Mouse (Mus musculus): ENCODE measurements at regions not wholly inside any gene's neighbourhood (a gene's known extent, or its start where the extent isn't known, plus 50 kb on each side); places are given as distances from the start of the nearest gene placed in this dataset.
"Not testable (repeated sequence)": the region's sequence is repeated elsewhere in the genome, so short reads cannot be mapped to it uniquely, and the experiment has no call there.

- no peak overlapping the region for H3K27ac ChIP-seq (ENCODE audit: low read length)
- H3K4me1 ChIP-seq (replicated peaks; ENCODE audit: control insufficient read depth, insufficient read depth, low read length): no peaks in the 10 kb centered on the region
- H3K4me2 ChIP-seq (ENCODE audit: low read depth, low read length): no peak overlapping the region
- H3K27me3 ChIP-seq (ENCODE audit: control insufficient read depth, insufficient read depth, low read depth, low read length): no peaks in the 10 kb centered on the region
- no peaks in the 10 kb centered on the region for H3K36me3 ChIP-seq (ENCODE audit: control insufficient read depth, insufficient read depth, low read length)
- H3K9me3 ChIP-seq (ENCODE audit: control insufficient read depth, low read length): no peaks in the 10 kb centered on the region
- WGBS: 62% methylated on average over 3 of the region's 3 CpGs
- ATAC-seq (ENCODE audit: low read depth): no peak
- no peak overlapping the region for H3K4me3 ChIP-seq (ENCODE audit: low read length)
- H3K9ac ChIP-seq (ENCODE audit: low read length): no peak overlapping the region
Observed at GRCm38 (mm10) chr17:26335551-26335950, 79.1 kb upstream of the Neurl1b start.

- no peak for ATAC-seq (ENCODE audit: low read depth)
- WGBS: 63% methylated on average over 1 of the region's 1 CpGs
- H3K27me3 ChIP-seq (ENCODE audit: control insufficient read depth, insufficient read depth, low read depth, low read length): no peaks in the 10 kb centered on the region
- no peaks in the 10 kb centered on the region for H3K9me3 ChIP-seq (ENCODE audit: control insufficient read depth, low read length)
- H3K36me3 ChIP-seq (ENCODE audit: control insufficient read depth, insufficient read depth, low read length): no peaks in the 10 kb centered on the region
- H3K9ac ChIP-seq (ENCODE audit: low read length): no peak overlapping the region
- no peaks in the 10 kb centered on the region for H3K4me1 ChIP-seq (replicated peaks; ENCODE audit: control insufficient read depth, insufficient read depth, low read length)
- no peak overlapping the region for H3K4me3 ChIP-seq (ENCODE audit: low read length)
- H3K27ac ChIP-seq (ENCODE audit: low read length): no peak overlapping the region
- H3K4me2 ChIP-seq (ENCODE audit: low read depth, low read length): no peak overlapping the region
Observed at GRCm38 (mm10) chr17:26336011-26336410, 78.6 kb upstream of the Neurl1b start.

- Histone ChIP-seq H3K9ac (ENCODE audit: low read length) (no peak overlapping the region), H3K27ac (ENCODE audit: low read length) (no peak overlapping the region), H3K4me1 (replicated peaks; ENCODE audit: control insufficient read depth, insufficient read depth, low read length) (no peaks in the 10 kb centered on the region), H3K36me3 (ENCODE audit: control insufficient read depth, insufficient read depth, low read length) (no peaks in the 10 kb centered on the region), H3K9me3 (ENCODE audit: control insufficient read depth, low read length) (no peaks in the 10 kb centered on the region), H3K4me3 (ENCODE audit: low read length) (no peak overlapping the region), H3K4me2 (ENCODE audit: low read depth, low read length) (no peak overlapping the region), H3K27me3 (ENCODE audit: control insufficient read depth, insufficient read depth, low read depth, low read length) (no peaks in the 10 kb centered on the region)
- no peak for ATAC-seq (ENCODE audit: low read depth)
- WGBS: 56% methylated on average over 3 of the region's 3 CpGs
Observed at GRCm38 (mm10) chr17:26337106-26337505, 77.5 kb upstream of the Neurl1b start.

- H3K36me3 ChIP-seq (ENCODE audit: control insufficient read depth, insufficient read depth, low read length); H3K9ac ChIP-seq (ENCODE audit: low read length); H3K9me3 ChIP-seq (ENCODE audit: control insufficient read depth, low read length); H3K4me3 ChIP-seq (ENCODE audit: low read length); H3K27me3 ChIP-seq (ENCODE audit: control insufficient read depth, insufficient read depth, low read depth, low read length); H3K4me2 ChIP-seq (ENCODE audit: low read depth, low read length); H3K4me1 ChIP-seq (replicated peaks; ENCODE audit: control insufficient read depth, insufficient read depth, low read length); ATAC-seq (ENCODE audit: low read depth); H3K27ac ChIP-seq (ENCODE audit: low read length): not testable (repeated sequence)
- WGBS: 84% methylated on average over 7 of the region's 7 CpGs
Observed at GRCm38 (mm10) chr17:26345436-26345835, 69.2 kb upstream of the Neurl1b start.

GRCm38 (mm10) chr17:26348116-26348515, 66.5 kb upstream of the Neurl1b start:
- H3K9me3 ChIP-seq (ENCODE audit: control insufficient read depth, low read length): no peaks in the 10 kb centered on the region
- no peak overlapping the region for H3K9ac ChIP-seq (ENCODE audit: low read length)
- H3K4me2 ChIP-seq (ENCODE audit: low read depth, low read length): no peak overlapping the region
- H3K4me3 ChIP-seq (ENCODE audit: low read length): no peak overlapping the region
- H3K27me3 ChIP-seq (ENCODE audit: control insufficient read depth, insufficient read depth, low read depth, low read length): no peaks in the 10 kb centered on the region
- WGBS: 65% methylated on average over 5 of the region's 5 CpGs
- no peaks in the 10 kb centered on the region for H3K36me3 ChIP-seq (ENCODE audit: control insufficient read depth, insufficient read depth, low read length)
- peaks cover 4% of the 10 kb centered on the region for H3K4me1 ChIP-seq (replicated peaks; ENCODE audit: control insufficient read depth, insufficient read depth, low read length)
- ATAC-seq (ENCODE audit: low read depth): no peak
- no peak overlapping the region for H3K27ac ChIP-seq (ENCODE audit: low read length)

GRCm38 (mm10) chr17:26349741-26350140, 64.9 kb upstream of the Neurl1b start:
- Histone ChIP-seq H3K36me3 (ENCODE audit: control insufficient read depth, insufficient read depth, low read length) (no peaks in the 10 kb centered on the region), H3K4me3 (ENCODE audit: low read length) (no peak overlapping the region), H3K9me3 (ENCODE audit: control insufficient read depth, low read length) (no peaks in the 10 kb centered on the region), H3K27ac (ENCODE audit: low read length) (no peak overlapping the region), H3K9ac (ENCODE audit: low read length) (no peak overlapping the region), H3K4me2 (ENCODE audit: low read depth, low read length) (no peak overlapping the region), H3K4me1 (replicated peaks; ENCODE audit: control insufficient read depth, insufficient read depth, low read length) (peaks cover 4% of the 10 kb centered on the region), H3K27me3 (ENCODE audit: control insufficient read depth, insufficient read depth, low read depth, low read length) (no peaks in the 10 kb centered on the region)
- no peak for ATAC-seq (ENCODE audit: low read depth)
- WGBS: 57% methylated on average over 2 of the region's 2 CpGs

GRCm38 (mm10) chr17:26350216-26350615, 64.4 kb upstream of the Neurl1b start:
- Histone ChIP-seq H3K4me2 (ENCODE audit: low read depth, low read length) (no peak overlapping the region), H3K4me3 (ENCODE audit: low read length) (no peak overlapping the region), H3K9me3 (ENCODE audit: control insufficient read depth, low read length) (no peaks in the 10 kb centered on the region), H3K9ac (ENCODE audit: low read length) (no peak overlapping the region), H3K27ac (ENCODE audit: low read length) (no peak overlapping the region), H3K36me3 (ENCODE audit: control insufficient read depth, insufficient read depth, low read length) (no peaks in the 10 kb centered on the region), H3K4me1 (replicated peaks; ENCODE audit: control insufficient read depth, insufficient read depth, low read length) (peaks cover 4% of the 10 kb centered on the region), H3K27me3 (ENCODE audit: control insufficient read depth, insufficient read depth, low read depth, low read length) (no peaks in the 10 kb centered on the region)
- no peak for ATAC-seq (ENCODE audit: low read depth)
- 75% methylated on average over 5 of the region's 5 CpGs for WGBS

GRCm38 (mm10) chr17:26351991-26352390, 62.6 kb upstream of the Neurl1b start:
- H3K27ac ChIP-seq (ENCODE audit: low read length): no peak overlapping the region
- H3K9me3 ChIP-seq (ENCODE audit: control insufficient read depth, low read length): no peaks in the 10 kb centered on the region
- 77% methylated on average over 7 of the region's 7 CpGs for WGBS
- no peaks in the 10 kb centered on the region for H3K27me3 ChIP-seq (ENCODE audit: control insufficient read depth, insufficient read depth, low read depth, low read length)
- no peak overlapping the region for H3K4me2 ChIP-seq (ENCODE audit: low read depth, low read length)
- no peak for ATAC-seq (ENCODE audit: low read depth)
- H3K9ac ChIP-seq (ENCODE audit: low read length): no peak overlapping the region
- H3K4me1 ChIP-seq (replicated peaks; ENCODE audit: control insufficient read depth, insufficient read depth, low read length): peaks cover 7% of the 10 kb centered on the region
- H3K4me3 ChIP-seq (ENCODE audit: low read length): no peak overlapping the region
- H3K36me3 ChIP-seq (ENCODE audit: control insufficient read depth, insufficient read depth, low read length): no peaks in the 10 kb centered on the region

GRCm38 (mm10) chr17:26352712-26353111, 61.9 kb upstream of the Neurl1b start:
- 46% methylated on average over 4 of the region's 4 CpGs for WGBS
- Histone ChIP-seq H3K36me3 (ENCODE audit: control insufficient read depth, insufficient read depth, low read length) (no peaks in the 10 kb centered on the region), H3K27ac (ENCODE audit: low read length) (no peak overlapping the region), H3K9ac (ENCODE audit: low read length) (no peak overlapping the region), H3K4me1 (replicated peaks; ENCODE audit: control insufficient read depth, insufficient read depth, low read length) (peaks cover 12% of the 10 kb centered on the region), H3K4me2 (ENCODE audit: low read depth, low read length) (no peak overlapping the region), H3K27me3 (ENCODE audit: control insufficient read depth, insufficient read depth, low read depth, low read length) (no peaks in the 10 kb centered on the region), H3K4me3 (ENCODE audit: low read length) (no peak overlapping the region), H3K9me3 (ENCODE audit: control insufficient read depth, low read length) (no peaks in the 10 kb centered on the region)
- ATAC-seq (ENCODE audit: low read depth): no peak

GRCm38 (mm10) chr17:26354431-26354830, 60.2 kb upstream of the Neurl1b start:
- no peaks in the 10 kb centered on the region for H3K36me3 ChIP-seq (ENCODE audit: control insufficient read depth, insufficient read depth, low read length)
- ATAC-seq (ENCODE audit: low read depth): no peak
- H3K27me3 ChIP-seq (ENCODE audit: control insufficient read depth, insufficient read depth, low read depth, low read length): no peaks in the 10 kb centered on the region
- no peak overlapping the region for H3K27ac ChIP-seq (ENCODE audit: low read length)
- peaks cover 17% of the 10 kb centered on the region for H3K4me1 ChIP-seq (replicated peaks; ENCODE audit: control insufficient read depth, insufficient read depth, low read length)
- H3K4me2 ChIP-seq (ENCODE audit: low read depth, low read length): no peak overlapping the region
- no peaks in the 10 kb centered on the region for H3K9me3 ChIP-seq (ENCODE audit: control insufficient read depth, low read length)
- 20% methylated on average over 3 of the region's 3 CpGs for WGBS
- H3K9ac ChIP-seq (ENCODE audit: low read length): no peak overlapping the region
- no peak overlapping the region for H3K4me3 ChIP-seq (ENCODE audit: low read length)

All from lung, embryonic 16.5 days (tissue).